Mouse (Mus musculus): ENCODE results near the gene Grwd1.

DNA sequence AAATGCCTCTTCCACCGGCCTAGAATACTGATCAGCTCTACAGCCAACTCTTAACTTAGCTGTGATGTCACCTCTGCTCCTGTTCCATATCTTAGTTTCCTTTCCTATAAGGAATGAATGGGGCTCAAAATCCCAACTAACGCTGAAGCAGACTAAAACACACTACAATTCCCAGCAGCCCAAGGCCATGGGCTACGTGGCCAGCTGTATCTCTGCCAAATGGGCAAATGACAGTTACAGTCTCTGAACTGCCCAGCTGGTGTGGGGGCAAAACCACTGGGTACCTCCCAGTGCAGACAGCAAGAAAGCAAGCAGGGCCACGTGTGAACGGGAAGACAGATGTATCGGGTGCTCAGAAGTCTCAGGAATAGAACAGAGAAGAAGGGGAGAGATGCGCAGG is 4.1 kb downstream of the Grwd1 start:
- TF ChIP-seq CTCF (IDR thresholded peaks at IDR 0.05; ENCODE audit: low read depth) (no peak), EP300 (IDR thresholded peaks at IDR 0.05; ENCODE audit: low read depth) (no peak)

Measured in liver, postnatal 0 days (tissue).